Mouse (Mus musculus) mouse trophoblast stem cell (cell line): Measurements from ENCODE around the gene Mctp2.

Source experiments
- in situ Hi-C, 2 experiments: fragments of 300-500 bp; cut with MseI, MboI; formaldehyde crosslinking; loops; 2 replicates in 1 of 2; 3 replicates in 1 of 2; pipeline ENCODE4 v1.15.1; 2025

The Mctp2 gene

DNA sequence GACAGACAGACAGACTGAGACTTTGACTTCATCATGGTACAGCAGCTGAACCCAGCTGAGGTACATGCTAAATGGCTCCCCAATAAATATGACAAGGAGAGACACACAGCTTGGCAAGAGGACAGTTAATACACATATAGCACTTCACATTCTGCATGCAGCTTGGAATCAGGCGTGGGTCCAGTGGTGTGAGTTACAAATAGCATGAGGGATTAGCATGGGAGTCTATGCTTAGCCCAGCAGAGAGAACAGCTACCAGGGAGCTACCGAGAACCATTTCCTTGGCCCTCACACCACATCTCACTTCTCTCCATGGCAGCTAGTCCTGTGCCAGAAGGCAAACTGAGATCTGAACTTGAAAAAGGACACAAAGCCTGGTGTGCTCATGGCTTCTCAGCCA, 137.1 kb downstream of the Mctp2 start:
- in situ Hi-C loops, result no loop called here

DNA sequence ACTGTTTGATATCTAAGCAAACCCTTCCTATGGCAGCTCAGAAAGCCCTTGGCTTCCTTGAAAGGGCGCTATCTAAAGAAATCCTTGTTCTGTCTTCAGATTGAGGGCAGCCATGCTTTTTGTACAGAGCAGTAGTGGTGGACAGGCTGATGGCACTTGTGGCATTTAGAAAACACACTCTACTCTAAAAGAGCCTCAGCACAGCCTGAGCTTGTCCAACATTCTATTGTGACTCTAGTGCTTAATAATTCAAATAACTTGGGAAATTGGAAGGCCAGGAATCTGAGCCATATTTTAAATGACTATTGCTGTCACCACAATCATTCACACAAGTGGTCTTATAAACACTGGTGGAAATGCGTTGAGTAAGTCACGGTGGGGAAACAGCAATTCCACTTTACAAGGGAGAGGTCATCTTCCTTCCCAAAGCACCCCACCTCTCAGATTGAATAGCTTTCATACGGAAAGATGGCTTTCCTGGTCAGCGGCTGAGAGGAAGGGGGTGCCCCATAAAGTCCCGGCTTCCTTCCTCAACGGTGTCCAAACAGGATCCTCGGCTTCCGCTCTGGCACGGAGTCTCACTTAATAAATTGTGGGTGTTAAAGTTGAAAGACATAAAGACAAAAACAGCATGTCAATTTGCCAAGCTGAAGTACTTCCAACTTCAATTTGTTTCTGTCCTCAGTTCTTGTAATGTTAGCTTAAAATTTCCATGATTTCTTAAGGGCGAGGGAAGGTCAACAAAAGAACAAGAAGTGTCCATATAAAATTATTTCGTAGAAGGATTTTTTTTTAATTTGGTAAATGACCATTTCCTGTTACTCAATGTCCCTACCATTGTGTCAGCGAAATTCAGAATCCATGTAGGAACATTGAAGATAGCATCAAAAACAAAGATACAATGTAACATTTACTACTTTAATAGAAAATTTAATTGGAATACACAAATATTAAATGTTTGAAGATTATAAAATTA, 140.4 kb downstream of the Mctp2 start:
- in situ Hi-C loops, result no loop called here

DNA sequence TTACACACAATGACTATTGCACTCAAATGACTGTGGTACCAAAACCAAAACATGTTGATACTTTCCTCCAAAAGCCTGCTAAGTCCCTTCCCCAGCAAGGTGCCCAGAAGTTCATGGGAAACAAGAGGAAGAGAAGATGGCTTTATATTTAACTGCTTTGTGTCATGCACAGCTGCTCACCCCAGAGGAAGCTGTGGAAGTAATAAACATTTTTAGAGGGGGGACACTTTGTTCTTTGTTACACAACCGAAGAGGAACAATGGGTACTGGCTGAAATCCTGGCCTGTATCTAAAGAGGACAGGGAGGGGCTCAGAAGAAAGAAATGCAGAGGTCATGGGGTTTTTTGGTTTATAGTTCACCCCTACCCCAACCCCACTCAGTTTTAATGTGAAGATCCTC, 144.2 kb downstream of the Mctp2 start:
- in situ Hi-C loops, result no loop called here

DNA sequence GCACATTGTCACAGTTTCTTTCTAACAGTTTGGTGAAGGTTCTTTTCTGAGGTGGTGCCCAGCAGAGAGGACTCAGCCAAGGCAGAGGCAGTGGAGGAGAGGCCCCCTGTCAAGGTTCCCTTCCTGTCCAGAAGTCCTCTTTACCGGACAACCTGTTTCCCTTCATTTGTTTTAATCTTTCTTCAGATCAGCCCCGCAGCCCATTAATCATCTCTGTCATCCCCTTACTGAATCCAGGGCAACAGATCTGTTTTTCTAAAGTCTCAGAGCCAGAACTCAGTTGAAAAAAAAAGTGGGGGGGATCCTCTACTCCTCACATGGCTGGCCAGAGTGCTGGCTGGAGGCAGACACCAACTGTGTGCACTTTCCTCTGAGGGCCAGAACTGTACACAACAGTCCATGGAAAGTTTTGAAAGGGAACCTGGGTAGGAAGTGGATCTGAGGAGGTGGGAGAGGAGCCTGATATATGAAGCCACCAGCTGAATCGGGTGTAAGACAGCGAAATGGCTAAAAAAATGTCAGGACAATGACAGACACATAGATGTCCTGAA, 146.8 kb downstream of the Mctp2 start:
- in situ Hi-C loops, result no loop called here

DNA sequence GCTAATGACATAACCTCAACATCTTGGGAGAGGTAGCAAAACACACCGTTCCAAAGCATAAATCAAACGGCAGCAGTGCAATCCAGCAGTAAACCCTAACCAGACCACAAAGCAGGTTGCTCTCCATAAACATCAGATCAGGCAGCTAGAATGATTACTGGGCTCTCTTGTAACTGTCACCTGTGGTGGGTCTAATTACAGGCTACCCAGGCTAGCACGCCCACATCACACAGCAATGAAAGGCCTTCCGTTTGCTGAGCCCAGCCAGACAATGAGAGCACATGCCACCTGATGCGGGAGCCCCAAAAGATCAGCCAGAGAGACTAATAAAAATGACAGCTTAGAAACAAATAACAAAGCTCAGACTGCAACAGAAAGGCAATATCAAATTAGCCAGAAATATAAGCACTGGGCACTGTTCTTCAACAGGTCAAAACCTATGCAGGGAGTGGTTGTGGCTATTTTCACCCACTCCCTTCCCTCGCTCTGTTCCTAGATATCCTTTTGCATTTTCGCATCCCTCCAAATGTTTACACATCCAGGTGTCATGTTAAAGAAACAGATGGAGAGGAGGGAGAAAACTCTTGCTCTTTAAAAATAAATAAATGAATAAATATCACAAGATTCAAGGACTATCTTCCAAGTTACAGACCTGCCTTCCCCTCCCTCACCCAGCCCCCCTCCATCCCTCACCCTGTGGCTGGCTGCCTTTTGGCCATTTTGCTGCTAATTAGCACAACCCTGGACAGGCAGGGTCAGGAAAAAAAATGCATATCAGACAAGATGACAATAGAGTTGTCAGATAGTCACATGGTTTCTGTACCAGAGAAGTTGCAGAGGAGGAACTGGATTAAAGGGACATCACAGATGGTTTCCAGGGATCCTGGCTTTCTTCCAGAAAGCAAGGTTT, 155.4 kb downstream of the Mctp2 start:
- in situ Hi-C loops, result no loop called here

DNA sequence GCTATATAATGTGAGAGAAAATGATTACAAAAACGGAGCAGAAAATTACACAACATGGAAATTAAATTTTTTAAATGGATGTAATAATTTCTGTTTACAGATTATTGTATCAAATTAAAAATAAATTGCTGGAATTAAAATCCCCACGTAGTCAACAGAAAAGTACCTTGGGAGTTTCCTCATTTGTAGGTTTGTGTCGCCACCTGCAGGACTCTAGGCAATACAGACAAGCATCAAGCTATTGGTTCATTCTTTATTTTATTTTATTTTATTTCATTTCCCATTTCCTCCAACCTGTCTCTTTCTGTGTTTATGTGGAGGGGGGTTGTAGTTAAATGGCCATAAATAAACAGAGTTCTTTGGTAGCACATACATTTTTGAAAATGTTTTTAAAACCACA, 157.3 kb downstream of the Mctp2 start:
- in situ Hi-C loops, result no loop called here

DNA sequence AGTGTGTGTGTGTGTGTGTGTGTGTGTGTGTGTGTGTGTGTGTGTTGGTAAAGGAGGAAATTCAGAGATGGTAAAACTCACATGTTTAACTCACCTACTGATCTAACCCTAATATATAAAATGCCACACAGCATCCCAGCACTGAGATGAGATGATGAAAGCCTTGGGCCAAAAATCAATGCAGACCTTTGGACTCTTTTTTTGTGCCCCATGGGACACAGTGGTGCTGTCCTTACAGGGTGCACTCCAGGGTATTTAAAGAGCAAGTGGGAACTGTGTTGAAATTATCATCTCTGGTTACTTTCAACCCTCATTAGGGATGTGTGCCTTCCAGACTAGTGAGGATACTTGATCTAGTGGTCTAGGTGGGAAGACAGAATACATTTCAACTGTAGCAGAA, 159.6 kb downstream of the Mctp2 start:
- in situ Hi-C loops, result no loop called here

DNA sequence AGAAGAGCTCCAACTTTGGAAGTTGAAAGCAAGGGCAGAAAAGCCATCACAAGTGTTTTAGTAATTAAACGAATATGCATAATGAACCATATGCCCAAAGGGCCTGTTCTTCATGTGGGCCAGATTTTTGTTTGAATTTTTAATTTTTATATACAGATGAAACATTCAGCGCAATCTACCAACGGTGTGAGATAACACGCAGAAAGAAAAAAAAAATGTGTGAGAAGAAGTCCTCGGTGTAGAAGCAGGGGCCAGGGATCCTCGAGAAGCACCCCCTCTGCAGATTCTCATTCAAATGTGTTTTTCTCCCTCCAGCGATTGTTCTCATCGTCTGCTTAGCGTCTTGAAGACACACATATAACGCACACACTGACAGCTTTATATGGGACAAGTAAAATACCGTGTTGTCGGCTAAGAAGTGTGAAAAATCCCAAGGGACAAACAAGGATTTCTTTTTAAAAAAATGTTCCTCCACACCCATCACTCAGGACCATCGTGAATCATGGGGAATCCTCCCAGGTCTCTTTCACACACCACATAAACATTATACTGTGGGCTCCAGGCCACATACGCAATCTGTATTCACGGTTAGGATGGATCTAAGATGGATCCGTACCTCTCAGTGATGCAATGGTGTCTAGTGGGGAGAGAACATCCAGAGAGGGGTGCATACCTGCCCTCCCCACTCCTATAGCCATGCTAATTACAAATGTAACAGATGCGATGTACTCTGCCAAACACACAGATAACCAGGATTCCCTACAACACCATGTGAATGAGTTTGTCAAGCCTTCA, 160.5 kb downstream of the Mctp2 start:
- in situ Hi-C loops, result no loop called here

DNA sequence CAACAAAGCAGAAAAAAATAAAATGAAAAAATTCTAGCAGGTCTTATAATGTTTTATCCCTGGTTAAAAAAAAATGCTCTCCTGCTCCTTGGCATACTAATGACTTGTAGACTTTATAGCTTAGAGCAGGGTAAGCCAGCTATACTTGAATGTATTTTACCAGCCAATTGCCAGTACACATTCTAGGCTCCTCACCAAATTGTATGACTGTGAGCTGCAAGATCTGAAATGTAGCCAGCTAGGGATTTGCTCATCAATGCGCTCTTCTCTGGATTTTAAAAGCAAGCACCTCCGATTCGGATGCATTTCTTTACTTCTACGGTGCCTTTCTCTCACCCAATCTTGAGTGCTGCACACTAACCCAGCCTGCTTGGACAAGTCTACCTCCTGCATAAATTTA, 167.7 kb downstream of the Mctp2 start:
- in situ Hi-C loops, result no loop called here

DNA sequence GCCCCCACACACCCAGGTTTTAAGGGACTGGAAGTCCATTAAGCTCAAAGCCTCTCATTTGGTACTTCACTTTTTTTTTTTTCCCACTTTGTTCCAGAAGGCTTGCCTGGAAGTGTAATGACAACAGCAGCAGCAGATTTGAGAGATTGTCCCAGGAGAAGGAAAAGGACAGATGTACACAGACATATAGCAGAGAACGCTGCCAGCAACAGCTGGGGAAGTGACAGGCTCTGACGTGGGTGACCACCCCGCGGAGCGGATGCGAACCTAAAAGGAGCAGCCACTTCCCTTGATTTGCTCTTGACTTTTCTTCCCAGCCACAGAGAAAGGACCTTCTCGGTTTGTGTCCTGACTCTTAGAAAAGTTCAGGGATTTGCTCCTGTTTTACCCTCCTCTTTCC, 185.4 kb downstream of the Mctp2 start:
- in situ Hi-C loops, result no loop called here

DNA sequence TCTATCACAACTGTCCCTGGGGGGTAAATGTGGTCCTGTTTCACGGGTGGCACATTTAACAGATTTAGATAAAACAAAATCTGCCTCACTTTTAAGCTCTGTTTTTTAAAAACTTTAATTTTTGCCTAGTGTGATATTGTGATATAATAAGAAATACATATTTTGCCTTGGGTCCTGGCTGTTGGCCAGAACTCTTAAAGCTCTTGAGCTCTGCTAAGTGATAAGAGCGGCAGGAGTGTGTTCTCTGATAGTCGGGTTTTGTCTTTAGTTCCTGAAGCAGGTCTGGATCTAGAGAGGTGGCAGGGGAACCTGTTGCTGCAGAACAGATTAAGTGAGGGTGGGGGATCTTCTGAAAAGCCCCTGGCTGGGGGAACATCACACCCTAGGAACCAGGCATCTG, 186.7 kb downstream of the Mctp2 start:
- in situ Hi-C loops, result no loop called here

DNA sequence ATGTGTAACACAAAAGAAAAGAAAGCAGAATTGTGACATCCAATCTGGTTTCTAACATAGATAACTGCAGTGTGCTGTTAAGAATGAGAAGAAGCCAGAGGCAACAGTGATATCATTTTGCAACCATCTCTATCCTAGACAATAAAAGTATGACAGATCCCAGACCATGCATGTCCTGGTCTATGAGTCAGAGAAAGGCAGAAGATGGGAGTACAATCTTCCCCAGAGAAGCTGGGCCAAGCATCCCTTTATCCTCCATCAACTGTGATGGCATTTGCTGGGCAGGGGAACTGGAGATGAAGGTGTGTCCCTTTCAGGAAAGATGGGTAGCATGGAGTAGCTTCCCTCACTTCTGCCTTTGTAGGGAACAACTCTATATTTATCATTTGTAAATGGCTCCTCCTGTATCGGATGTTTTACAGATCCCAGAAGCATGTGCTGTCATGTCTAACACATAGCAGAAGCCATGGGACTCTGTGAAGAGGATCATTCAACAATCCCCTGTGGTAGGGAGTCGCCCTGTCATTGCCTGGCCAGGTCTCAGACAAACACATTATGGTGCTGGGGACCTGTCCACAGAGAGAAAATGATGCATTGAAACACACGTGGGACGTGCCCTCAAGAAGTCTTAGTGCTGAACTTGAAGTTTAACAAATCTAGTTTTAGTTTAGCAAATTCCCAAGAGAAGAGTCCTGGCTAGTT, 188.9 kb downstream of the Mctp2 start:
- in situ Hi-C loops, result no loop called here

DNA sequence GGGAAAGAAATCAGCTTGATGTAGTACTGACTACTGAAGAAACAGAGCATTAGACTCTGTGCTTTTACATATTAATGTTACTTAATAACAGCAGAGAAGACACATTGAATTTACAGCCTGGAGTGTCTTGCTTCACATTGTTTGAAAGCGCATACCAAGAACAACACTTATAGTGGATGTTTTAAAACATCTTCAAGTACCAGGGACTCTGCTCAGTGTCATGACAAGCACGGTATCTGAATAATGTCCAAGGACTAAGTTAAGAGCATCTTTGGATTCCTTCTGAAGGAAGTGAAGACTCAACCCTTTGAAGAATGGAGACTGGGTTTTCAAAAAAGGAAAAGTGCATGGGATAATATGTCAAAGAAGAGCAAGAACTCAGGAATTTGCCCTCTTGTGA, 191.3 kb downstream of the Mctp2 start:
- in situ Hi-C loops, result no loop called here

DNA sequence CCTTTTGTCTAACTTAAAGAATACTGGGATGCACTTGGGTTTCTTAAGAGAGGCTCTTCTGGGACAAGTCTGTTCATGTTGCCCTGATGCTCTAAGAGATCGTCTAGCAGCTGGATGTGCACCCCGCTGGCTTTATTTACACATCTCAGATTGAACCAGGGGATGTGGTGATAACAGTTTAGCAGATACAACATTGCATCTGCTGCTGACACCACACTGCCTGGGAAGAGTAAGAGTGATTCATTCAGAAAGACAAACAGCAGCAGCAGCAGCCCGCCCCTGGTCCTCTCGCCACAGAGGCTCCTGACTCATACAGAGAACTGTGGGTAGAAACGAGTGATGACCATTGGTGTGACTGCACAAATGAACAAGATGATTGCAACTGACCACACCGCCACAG, 195.8 kb downstream of the Mctp2 start:
- in situ Hi-C loops, result no loop called here

DNA sequence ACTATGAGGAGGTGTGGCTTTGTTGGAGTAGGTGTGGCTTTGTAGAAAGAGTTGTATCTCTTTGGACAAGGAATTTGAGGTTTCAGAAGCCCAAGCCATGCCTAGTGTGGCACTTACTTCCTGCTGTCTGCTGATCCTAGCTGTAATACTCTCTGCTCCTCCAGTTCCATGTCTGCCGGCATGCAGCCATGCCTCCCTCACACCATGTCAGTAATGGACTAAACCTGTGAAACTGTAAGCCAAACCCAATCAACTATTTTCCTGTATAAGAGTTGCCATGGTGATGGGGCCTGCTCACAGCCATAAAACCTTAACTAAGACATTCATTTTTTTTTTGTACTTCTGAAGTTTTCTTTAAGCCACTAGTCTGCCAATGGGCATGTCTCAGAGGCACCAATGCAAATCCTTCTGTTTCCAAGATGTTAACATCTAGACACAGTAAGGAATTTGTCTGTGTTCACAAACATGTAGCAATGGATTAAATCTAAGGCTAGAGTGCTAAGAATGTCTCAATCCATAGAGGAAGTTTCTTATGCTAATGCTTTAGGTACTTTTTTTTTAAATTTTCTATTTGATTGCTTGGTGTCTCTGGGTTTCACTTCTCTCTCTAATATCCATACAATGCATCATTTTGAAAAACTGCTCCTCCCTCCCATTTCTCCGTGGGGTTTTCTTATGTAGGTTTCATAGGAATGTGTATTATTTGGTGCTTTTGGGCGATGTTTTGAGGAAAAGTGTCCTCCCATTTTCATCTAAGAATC, 197.6 kb downstream of the Mctp2 start:
- in situ Hi-C loops, result no loop called here

DNA sequence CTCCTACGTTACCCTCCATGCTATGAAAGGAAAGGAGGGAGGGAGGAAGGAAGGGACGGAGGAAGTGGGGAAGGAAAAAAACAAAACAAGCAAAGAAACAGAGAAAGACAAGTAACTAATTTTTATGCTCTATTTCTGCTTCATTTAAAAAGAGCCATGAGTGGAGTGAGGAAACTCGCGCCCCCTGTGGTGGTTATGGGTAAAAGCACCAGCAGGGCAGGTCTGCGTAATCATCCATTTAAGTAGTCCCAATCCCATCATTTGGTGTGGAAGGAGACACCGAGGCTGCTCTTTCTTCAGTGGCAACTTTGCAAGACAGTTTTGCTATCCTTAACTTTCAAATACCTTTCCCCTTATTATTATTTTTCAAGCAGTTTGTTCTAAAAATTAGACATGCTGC, 202.2 kb downstream of the Mctp2 start:
- in situ Hi-C loops, result no loop called here

DNA sequence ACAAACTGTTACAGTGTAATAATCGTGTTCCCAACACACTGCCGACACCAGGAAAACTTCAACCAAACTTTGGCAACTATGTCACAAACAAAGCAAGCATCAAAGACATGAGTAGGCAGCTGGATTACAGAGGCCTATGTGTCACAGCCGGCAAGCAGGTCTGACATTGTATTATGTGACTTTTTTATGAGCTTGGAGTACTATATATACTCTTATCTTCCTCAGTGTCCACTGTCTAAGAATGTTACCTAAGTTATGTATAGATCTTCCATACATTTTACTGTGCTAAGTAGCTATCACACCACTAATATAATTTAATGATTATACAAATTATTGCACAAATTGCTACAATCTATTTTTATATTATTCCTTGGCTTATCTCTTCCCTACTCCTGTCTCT, 202.8 kb downstream of the Mctp2 start:
- in situ Hi-C loops, result no loop called here

DNA sequence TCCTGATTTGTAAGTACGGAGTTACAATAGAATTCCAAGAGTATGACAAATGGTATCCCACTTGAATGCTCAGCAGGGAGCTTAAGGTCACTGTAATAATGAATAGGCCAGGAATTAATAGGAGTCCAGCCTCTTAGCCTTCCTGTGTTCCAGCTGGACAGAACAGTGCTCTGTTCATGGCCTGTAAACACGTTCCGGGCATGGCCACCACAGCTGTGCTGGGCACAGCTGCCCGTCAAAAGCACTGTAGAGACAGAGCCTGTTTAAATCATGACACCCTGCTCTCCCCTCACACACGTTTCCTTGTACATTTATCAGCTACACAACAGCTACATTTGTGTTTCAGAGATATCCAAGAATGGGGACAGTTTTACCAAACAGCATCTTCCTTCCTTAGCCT, 205.7 kb downstream of the Mctp2 start:
- in situ Hi-C loops, result no loop called here

DNA sequence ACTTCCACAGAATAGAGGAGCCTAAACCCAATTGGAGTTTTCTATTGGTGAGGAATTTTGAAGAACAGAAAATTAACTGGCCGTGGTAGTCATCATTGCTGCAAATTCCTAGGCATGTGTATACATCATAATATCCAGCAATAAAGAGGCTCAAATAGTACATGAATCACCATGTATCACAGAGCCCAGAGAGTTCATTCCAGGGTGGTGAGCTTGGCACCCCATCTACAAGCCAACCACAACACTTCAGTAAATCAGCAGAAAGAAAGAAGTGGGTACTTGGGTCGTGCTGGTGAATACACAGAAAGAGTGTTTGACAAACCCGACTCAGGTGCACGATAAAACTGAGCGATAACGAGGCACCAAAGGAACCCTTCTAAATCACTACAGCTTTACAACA, 207.8 kb downstream of the Mctp2 start:
- in situ Hi-C loops, result no loop called here

DNA sequence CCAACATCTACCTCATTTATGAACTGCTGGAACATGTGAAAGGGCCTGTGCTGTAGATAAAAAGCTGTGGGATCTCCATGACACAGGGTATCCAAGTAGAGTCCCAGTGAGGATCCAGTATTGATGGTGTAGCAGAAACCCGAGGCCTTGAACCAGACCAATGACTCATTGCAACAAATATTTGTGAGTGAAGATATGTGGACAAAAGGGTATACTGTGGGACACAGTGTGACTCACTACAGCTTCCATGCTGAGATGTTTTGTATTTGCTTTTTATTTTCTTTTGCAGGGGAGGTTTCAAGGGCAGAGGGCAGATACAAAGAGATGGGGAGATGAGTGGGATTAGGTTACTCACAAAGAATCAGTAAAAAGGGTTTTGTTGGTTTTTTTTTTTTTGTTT, 209.4 kb downstream of the Mctp2 start:
- in situ Hi-C loops, result no loop called here
